Mouse (Mus musculus): ENCODE results near the gene Mettl16.
A peak's percentile ranks its signal among the peaks of the same experiment; 100 is the strongest.

The Mettl16 gene

GRCm38 (mm10) chr11:74831606-74832451 is 61.2 kb downstream of the Mettl16 start:
- DNase-seq (ENCODE audit: low spot score) = peak; percentile 98

- peak; percentile 72 for DNase-seq (ENCODE audit: low spot score)
Measured at GRCm38 (mm10) chr11:74832503-74833143, 62.0 kb downstream of the Mettl16 start.

- no peak for DNase-seq (ENCODE audit: low spot score)
Measured at GRCm38 (mm10) chr11:74833536-74834358, 63.1 kb downstream of the Mettl16 start.

- no peak for DNase-seq (ENCODE audit: low spot score)
Measured at GRCm38 (mm10) chr11:74834359-74834638, 63.7 kb downstream of the Mettl16 start.

GRCm38 (mm10) chr11:74834650-74835277 is 64.1 kb downstream of the Mettl16 start:
- no peak for DNase-seq (ENCODE audit: low spot score)

- DNase-seq (ENCODE audit: low spot score) = no peak
Measured at GRCm38 (mm10) chr11:74835593-74836224, 65.1 kb downstream of the Mettl16 start.

- DNase-seq (ENCODE audit: low spot score) = no peak
Measured at GRCm38 (mm10) chr11:74836225-74837055, 65.8 kb downstream of the Mettl16 start.

GRCm38 (mm10) chr11:74837056-74837693 is 66.5 kb downstream of the Mettl16 start:
- DNase-seq (ENCODE audit: low spot score) = no peak

- DNase-seq (ENCODE audit: low spot score) = peak; percentile 86
Measured at GRCm38 (mm10) chr11:74837694-74838431, 67.2 kb downstream of the Mettl16 start.

GRCm38 (mm10) chr11:74838441-74838840 is 67.8 kb downstream of the Mettl16 start:
- DNase-seq (ENCODE audit: low spot score) = peak; percentile 92

- peak; percentile 32 for DNase-seq (ENCODE audit: low spot score)
Measured at GRCm38 (mm10) chr11:74838971-74839370, 68.3 kb downstream of the Mettl16 start.

GRCm38 (mm10) chr11:74839860-74840715 is 69.5 kb downstream of the Mettl16 start:
- DNase-seq (ENCODE audit: low spot score) = no peak

GRCm38 (mm10) chr11:74840739-74841138 is 70.1 kb downstream of the Mettl16 start:
- no peak for DNase-seq (ENCODE audit: low spot score)

GRCm38 (mm10) chr11:74841366-74841765 is 70.7 kb downstream of the Mettl16 start:
- no peak for DNase-seq (ENCODE audit: low spot score)

GRCm38 (mm10) chr11:74842045-74842444 is 71.4 kb downstream of the Mettl16 start:
- DNase-seq (ENCODE audit: low spot score) = no peak

- no peak for DNase-seq (ENCODE audit: low spot score)
Measured at GRCm38 (mm10) chr11:74842656-74843434, 72.2 kb downstream of the Mettl16 start.

- DNase-seq (ENCODE audit: low spot score) = no peak
Measured at GRCm38 (mm10) chr11:74843435-74843714, 72.7 kb downstream of the Mettl16 start.

GRCm38 (mm10) chr11:74843761-74844160 is 73.1 kb downstream of the Mettl16 start:
- no peak for DNase-seq (ENCODE audit: low spot score)
